In genomic region chrX:56697886-56698285, GRCm38 (mm10) we compare ENCODE assay signal across 22 mouse cellular contexts. TPM values are rescaled to one million over a fixed set of nuclear protein-coding genes. Genes with fewer than 3 reads are reported as not detected.
DNase-seq lines count a peak whose midpoint lies in the region; ATAC-seq and TF ChIP-seq lines count a peak whose summit lies in the region.
"Had no signal": no experiment of that assay in that cellular context is flagged by ENCODE, and none has a peak within 500 bp of the region (broad histone marks: within the 10 kb centered on the region; RNA-seq: fewer than 3 reads in every experiment).

No protein-coding gene starts in this region.

- peak overlapping the region; percentile 38; the same call in 1 of the 2 replicates for H3K27ac ChIP-seq in lung, postnatal 0 days (ENCODE audit: low read length)
- H3K27ac ChIP-seq in midbrain, postnatal 0 days (ENCODE audit: low read depth, low read length), result no peak overlapping the region
- H3K27ac ChIP-seq: embryonic facial prominence, embryonic 13.5 days; forebrain, embryonic 10.5 days; heart, embryonic 13.5 days; hindbrain, embryonic 13.5 days; hindbrain, postnatal 0 days had no signal

- H3K36me3 ChIP-seq in lung, postnatal 0 days (ENCODE audit: insufficient read depth, low read length), result no peaks in the 10 kb centered on the region
- H3K36me3 ChIP-seq in myocyte (ENCODE audit: control insufficient read depth, insufficient read depth), result no peaks in the 10 kb centered on the region
- H3K36me3 ChIP-seq in midbrain, postnatal 0 days (ENCODE audit: insufficient read depth, low read length), result no peaks in the 10 kb centered on the region
- H3K36me3 ChIP-seq: embryonic facial prominence, embryonic 13.5 days; forebrain, embryonic 10.5 days; heart, embryonic 13.5 days; hindbrain, embryonic 13.5 days had no signal

- TF ChIP-seq POLR2A in lung, adult 2 months (IDR thresholded peaks at IDR 0.05; ENCODE audit: borderline replicate concordance, extremely low read depth, low read depth, low read length), result no peak
- no peak for TF ChIP-seq POLR2A in myocyte (IDR thresholded peaks at IDR 0.05; ENCODE audit: insufficient read length, low read depth)

- no peaks in the 10 kb centered on the region for H3K27me3 ChIP-seq in lung, postnatal 0 days (replicated peaks; ENCODE audit: insufficient read depth, low read length)
- H3K27me3 ChIP-seq in myocyte (ENCODE audit: control insufficient read depth, insufficient read depth, insufficient read length), result no peaks in the 10 kb centered on the region
- H3K27me3 ChIP-seq in midbrain, postnatal 0 days (ENCODE audit: insufficient read depth, low read length), result no peaks in the 10 kb centered on the region
- H3K27me3 ChIP-seq: CH12.LX; embryonic facial prominence, embryonic 13.5 days; heart, embryonic 13.5 days; hindbrain, embryonic 13.5 days had no signal

- peak; percentile 40 for DNase-seq in lung, postnatal 0 days (ENCODE audit: low spot score)
- DNase-seq in lung, adult 2 months, result no peak
- DNase-seq in 416B (ENCODE audit: low read depth), result peak; percentile 21
- DNase-seq in Muller cell, postnatal 12 days (ENCODE audit: inconsistent ontology term), result peak; percentile 17
- no peak for DNase-seq in midbrain, postnatal 0 days (ENCODE audit: low spot score)
- DNase-seq: adrenal gland, postnatal 10 days; cerebellum, adult 11 months; cerebellum, adult 8-10 months; cerebellum, postnatal 14 days; gastrocnemius, postnatal 36 days; heart, adult 11 months; heart, postnatal 36 days had no signal

- no peak for TF ChIP-seq EP300 in lung, postnatal 0 days (IDR thresholded peaks at IDR 0.05)

- H3K4me3 ChIP-seq in lung, postnatal 0 days (ENCODE audit: low read depth, low read length), result no peak overlapping the region
- H3K4me3 ChIP-seq in lung, adult 2 months (replicated peaks; ENCODE audit: extremely low read depth, low read depth, low read length), result no peak overlapping the region
- no peak overlapping the region for H3K4me3 ChIP-seq in myocyte
- H3K4me3 ChIP-seq in midbrain, postnatal 0 days (ENCODE audit: low read depth, low read length), result no peak overlapping the region
- H3K4me3 ChIP-seq: embryonic facial prominence, embryonic 13.5 days; erythroblast, embryonic 14.5 days; forebrain, embryonic 10.5 days; heart, embryonic 13.5 days; hindbrain, embryonic 13.5 days had no signal

- no peaks in the 10 kb centered on the region for H3K9me3 ChIP-seq in lung, postnatal 0 days (ENCODE audit: low read length)
- H3K9me3 ChIP-seq in midbrain, postnatal 0 days (ENCODE audit: low read length), result no peaks in the 10 kb centered on the region
- H3K9me3 ChIP-seq: embryonic facial prominence, embryonic 13.5 days; forebrain, embryonic 10.5 days; heart, embryonic 13.5 days; hindbrain, embryonic 13.5 days had no signal

- TF ChIP-seq CTCF in lung, postnatal 0 days (IDR thresholded peaks at IDR 0.05), result no peak
- no peak for TF ChIP-seq CTCF in lung, adult 2 months (IDR thresholded peaks at IDR 0.05; ENCODE audit: insufficient read depth, low read length)
- no peak for TF ChIP-seq CTCF in midbrain, postnatal 0 days (IDR thresholded peaks at IDR 0.05)

- H3K79me2 ChIP-seq in myocyte (ENCODE audit: control insufficient read depth, insufficient read depth), result no peaks in the 10 kb centered on the region

- WGBS in lung, postnatal 0 days, result 66% methylated on average over 4 of the region's 4 CpGs
- 70% methylated on average over 4 of the region's 4 CpGs for WGBS in lung, adult 2 months
- 91% methylated on average over 4 of the region's 4 CpGs for WGBS in midbrain, postnatal 0 days

- H3ac ChIP-seq in myocyte (ENCODE audit: control insufficient read depth, insufficient read length), result no peak overlapping the region

- no peaks in the 10 kb centered on the region for H3K4me1 ChIP-seq in lung, postnatal 0 days (ENCODE audit: insufficient read depth, low read depth, low read length)
- no peaks in the 10 kb centered on the region for H3K4me1 ChIP-seq in lung, adult 2 months (ENCODE audit: control insufficient read depth, insufficient read depth, low read length)
- H3K4me1 ChIP-seq in midbrain, postnatal 0 days (ENCODE audit: insufficient read depth, low read length), result no peaks in the 10 kb centered on the region
- H3K4me1 ChIP-seq: embryonic facial prominence, embryonic 13.5 days; forebrain, embryonic 10.5 days; heart, embryonic 13.5 days; hindbrain, embryonic 13.5 days had no signal

- H3K4me2 ChIP-seq in lung, postnatal 0 days (replicated peaks; ENCODE audit: low read depth, low read length), result no peak overlapping the region
- H3K4me2 ChIP-seq in myocyte (ENCODE audit: low read depth), result peak overlapping the region; percentile 37
- no peak overlapping the region for H3K4me2 ChIP-seq in midbrain, postnatal 0 days (ENCODE audit: low read depth, low read length, poor library complexity, severe bottlenecking)
- H3K4me2 ChIP-seq: embryonic facial prominence, embryonic 13.5 days; heart, embryonic 13.5 days; hindbrain, embryonic 13.5 days had no signal

- H3K9ac ChIP-seq in lung, postnatal 0 days (replicated peaks; ENCODE audit: low read depth), result no peak overlapping the region
- H3K9ac ChIP-seq in midbrain, postnatal 0 days (replicated peaks; ENCODE audit: low read length, poor library complexity, severe bottlenecking), result no peak overlapping the region
- H3K9ac ChIP-seq: embryonic facial prominence, embryonic 13.5 days; heart, embryonic 13.5 days; hindbrain, embryonic 13.5 days had no signal

- peak; percentile 41 for ATAC-seq in lung, postnatal 0 days
- no peak for ATAC-seq in midbrain, postnatal 0 days (ENCODE audit: low FRiP score)
- ATAC-seq in frontal cortex, adult (ENCODE audit: low TSS enrichment), result no peak
- ATAC-seq: forebrain, embryonic 14.5 days; hindbrain, postnatal 0 days had no signal

TF ChIP-seq in myocyte, 11 proteins besides CTCF, POLR2A, EP300 and RAD21:
- TF ChIP-seq MAX (IDR thresholded peaks at IDR 0.05; ENCODE audit: low read depth) (no peak), E2F4 (IDR thresholded peaks at IDR 0.05; ENCODE audit: insufficient read depth) (no peak), MYOG (IDR thresholded peaks at IDR 0.05; ENCODE audit: control insufficient read depth in 1 of 3, insufficient read depth in 1 of 3, insufficient read length in 2 of 3, low read depth in 2 of 3) (no peak), MYOD1 (IDR thresholded peaks at IDR 0.05; ENCODE audit: control insufficient read depth in 1 of 3, insufficient read length in 2 of 3, low read depth in 2 of 3) (peak in 1 of 3 experiments; percentile 26), TCF12 (IDR thresholded peaks at IDR 0.05; ENCODE audit: insufficient read depth, poor library complexity, severe bottlenecking) (no peak), SRF (IDR thresholded peaks at IDR 0.05; ENCODE audit: control insufficient read depth, insufficient read length, low read depth) (no peak), REST (IDR thresholded peaks at IDR 0.05; ENCODE audit: insufficient read depth, insufficient read length) (no peak), USF1 (IDR thresholded peaks at IDR 0.05; ENCODE audit: low read depth) (no peak)

RNA-seq across cellular contexts. Expression of gene Fhl1, which starts 33.7 kb away (rescaled TPM):
- polyA plus RNA-seq in lung, postnatal 0 days (2015; fragmentation: Nextera tagmentation; extraction: Ambion mirVana), result 982 and 1,058 TPM in 2 replicates
- polyA plus RNA-seq in lung, adult 2 months (2012; rRNA removed), result 559 and 762 TPM in 2 replicates
- polyA plus RNA-seq in myocyte (2012; fragmentation: generic; extraction: Trizol), result 74.2 TPM
- 227 and 233 TPM in 2 replicates for total RNA-seq in midbrain, postnatal 0 days (2014; rRNA removed)
- 231 and 234 TPM in 2 replicates for polyA plus RNA-seq in midbrain, postnatal 0 days (2015; fragmentation: Nextera tagmentation; extraction: Ambion mirVana)
- total RNA-seq: CH12.LX had no signal

Comparison
In these comparisons a context has a peak if more than half of its experiments do, and no peak if none do; other contexts are left out.
1. DNase-seq: peak in lung, postnatal 0 days (single experiment), 416B (single experiment) and Muller cell, postnatal 12 days (single experiment); none in lung, adult 2 months (single experiment) and midbrain, postnatal 0 days (single experiment).